Mouse (Mus musculus) intestine, embryonic 16.5 days (tissue): ENCODE measurements at regions not wholly inside any gene's neighbourhood (a gene's known extent, or its start where the extent isn't known, plus 50 kb on each side); places are given as distances from the start of the nearest gene placed in this dataset.

Experiments
- ATAC-seq: fragments of 200-750 bp; cut with Nextera tagmentation; 2 replicates; pipeline ENCODE4 v1.8.0; 2017; ENCODE audit warnings: moderate TSS enrichment, moderate library complexity
- H3K27ac ChIP-seq: fragments of 300-500 bp; sonication (generic); 2 replicates; pipeline ENCODE4 v1.5.1; 2014; ENCODE audit warnings: mild to moderate bottlenecking, low read length
- H3K27me3 ChIP-seq: fragments of 300-500 bp; sonication (generic); replicated peaks from 2 replicates; pipeline ENCODE4 v1.6.1; 2014; ENCODE audit warnings: low read length, control low read depth, mixed read lengths; ENCODE audit not compliant: control insufficient read depth, insufficient read depth
- H3K36me3 ChIP-seq: fragments of 300-500 bp; sonication (generic); 2 replicates; pipeline ENCODE4 v1.6.1; 2014; ENCODE audit warnings: low read length, control low read depth; ENCODE audit not compliant: control insufficient read depth, insufficient read depth
- H3K4me1 ChIP-seq: fragments of 300-500 bp; sonication (generic); 2 replicates; pipeline ENCODE4 v1.6.1; 2014; ENCODE audit warnings: low read length, control low read depth, mixed read lengths; ENCODE audit not compliant: control insufficient read depth, insufficient read depth
- H3K4me2 ChIP-seq: fragments of 300-500 bp; sonication (generic); 2 replicates; pipeline ENCODE4 v1.6.1; 2014; ENCODE audit warnings: low read depth, low read length, control low read depth
- H3K4me3 ChIP-seq: fragments of 300-500 bp; sonication (generic); 2 replicates; pipeline ENCODE4 v1.5.1; 2014; ENCODE audit warnings: mild to moderate bottlenecking, low read length
- H3K9ac ChIP-seq: fragments of 300-500 bp; sonication (generic); 2 replicates; pipeline ENCODE4 v1.6.1; 2014; ENCODE audit warnings: low read depth, low read length
- H3K9me3 ChIP-seq: fragments of 300-500 bp; sonication (generic); 2 replicates; pipeline ENCODE4 v1.6.1; 2016; ENCODE audit warnings: low read length, control low read depth; ENCODE audit not compliant: control insufficient read depth
- WGBS: fragments of 180-500 bp; shearing (Covaris S2); extraction: QIAGEN DNeasy Blood & Tissue Kit; methylation state at CpG from one replicate; pipeline ENCODE4 v1.1.7; 2014; 5-methylcytosine and 5-hydroxymethylcytosine counted together

GRCm38 (mm10) chr14:64591091-64591976 lies 487.2 kb downstream of the Prss52 start:
- H3K4me2 ChIP-seq, result no peak overlapping the region
- no peak overlapping the region for H3K9ac ChIP-seq
- 16% methylated on average over 14 of the region's 14 CpGs for WGBS
- peaks cover 14% of the 10 kb centered on the region for H3K4me1 ChIP-seq
- H3K36me3 ChIP-seq, result no peaks in the 10 kb centered on the region
- no peak for ATAC-seq
- H3K27ac ChIP-seq, result no peak overlapping the region
- H3K4me3 ChIP-seq, result no peak overlapping the region
- H3K27me3 ChIP-seq, result peaks cover 64% of the 10 kb centered on the region
- H3K9me3 ChIP-seq, result no peaks in the 10 kb centered on the region

GRCm38 (mm10) chr14:64592176-64592575 lies 488.1 kb downstream of the Prss52 start:
- Histone ChIP-seq H3K4me1 (peaks cover 10% of the 10 kb centered on the region), H3K9me3 (no peaks in the 10 kb centered on the region), H3K9ac (no peak overlapping the region), H3K4me3 (no peak overlapping the region), H3K27ac (no peak overlapping the region), H3K27me3 (peaks cover 56% of the 10 kb centered on the region), H3K36me3 (no peaks in the 10 kb centered on the region), H3K4me2 (no peak overlapping the region)
- no peak for ATAC-seq
- 57% methylated on average over 6 of the region's 6 CpGs for WGBS

GRCm38 (mm10) chr14:64592706-64593320 lies 488.7 kb downstream of the Prss52 start:
- no peak overlapping the region for H3K27ac ChIP-seq
- no peaks in the 10 kb centered on the region for H3K36me3 ChIP-seq
- ATAC-seq, result no peak
- no peaks in the 10 kb centered on the region for H3K9me3 ChIP-seq
- 68% methylated on average over 13 of the region's 13 CpGs for WGBS
- peaks cover 4% of the 10 kb centered on the region; the same call in 1 of the 2 replicates for H3K4me1 ChIP-seq
- H3K4me2 ChIP-seq, result no peak overlapping the region
- H3K4me3 ChIP-seq, result no peak overlapping the region
- H3K27me3 ChIP-seq, result peaks cover 50% of the 10 kb centered on the region
- no peak overlapping the region for H3K9ac ChIP-seq

GRCm38 (mm10) chr14:64593564-64593963 lies 489.5 kb downstream of the Prss52 start:
- Histone ChIP-seq H3K4me1 (0 out of 2 replicates have a peak, but pooled peaks cover 3% of the 10 kb centered on the region), H3K27ac (no peak overlapping the region), H3K27me3 (peaks cover 43% of the 10 kb centered on the region), H3K9me3 (no peaks in the 10 kb centered on the region), H3K4me2 (no peak overlapping the region), H3K9ac (no peak overlapping the region), H3K36me3 (no peaks in the 10 kb centered on the region), H3K4me3 (no peak overlapping the region)
- ATAC-seq, result no peak
- 41% methylated on average over 4 of the region's 4 CpGs for WGBS

- 56% methylated on average over 7 of the region's 7 CpGs for WGBS
- no peak for ATAC-seq
These were observed 490.0 kb downstream of the Prss52 start for GRCm38 (mm10) chr14:64594021-64594561.

GRCm38 (mm10) chr14:64594811-64595522 lies 490.9 kb downstream of the Prss52 start:
- no peak overlapping the region for H3K9ac ChIP-seq
- peaks cover 29% of the 10 kb centered on the region for H3K27me3 ChIP-seq
- H3K9me3 ChIP-seq, result no peaks in the 10 kb centered on the region
- 51% methylated on average over 10 of the region's 10 CpGs for WGBS
- no peak overlapping the region for H3K27ac ChIP-seq
- ATAC-seq, result no peak
- H3K4me3 ChIP-seq, result no peak overlapping the region
- no peak overlapping the region for H3K4me2 ChIP-seq
- H3K36me3 ChIP-seq, result no peaks in the 10 kb centered on the region
- H3K4me1 ChIP-seq, result 0 out of 2 replicates have a peak, but pooled peaks cover under 1% of the 10 kb centered on the region

More at GRCm38 (mm10) chr14:64594021-64594561, 490.0 kb downstream of the Prss52 start:
- Histone ChIP-seq H3K36me3 (no peaks in the 10 kb centered on the region), H3K9me3 (no peaks in the 10 kb centered on the region), H3K9ac (no peak overlapping the region), H3K27ac (no peak overlapping the region), H3K4me3 (no peak overlapping the region), H3K4me1 (0 out of 2 replicates have a peak, but pooled peaks cover 3% of the 10 kb centered on the region), H3K4me2 (no peak overlapping the region), H3K27me3 (peaks cover 38% of the 10 kb centered on the region)

- Histone ChIP-seq H3K36me3 (no peaks in the 10 kb centered on the region), H3K4me3 (no peak overlapping the region), H3K9ac (no peak overlapping the region), H3K27me3 (peaks cover 25% of the 10 kb centered on the region), H3K9me3 (no peaks in the 10 kb centered on the region), H3K4me1 (no peaks in the 10 kb centered on the region), H3K4me2 (no peak overlapping the region), H3K27ac (no peak overlapping the region)
- ATAC-seq, result no peak
- WGBS, result 50% methylated on average over 1 of the region's 1 CpGs
These were observed 491.4 kb downstream of the Prss52 start for GRCm38 (mm10) chr14:64595523-64595889.

- Histone ChIP-seq H3K9ac (no peak overlapping the region), H3K4me1 (no peaks in the 10 kb centered on the region), H3K36me3 (no peaks in the 10 kb centered on the region), H3K4me3 (no peak overlapping the region), H3K27me3 (peaks cover 21% of the 10 kb centered on the region), H3K4me2 (no peak overlapping the region), H3K27ac (no peak overlapping the region), H3K9me3 (no peaks in the 10 kb centered on the region)
- 81% methylated on average over 4 of the region's 4 CpGs for WGBS
- ATAC-seq, result no peak
These were observed 491.8 kb downstream of the Prss52 start for GRCm38 (mm10) chr14:64595891-64596290.

GRCm38 (mm10) chr14:64597218-64597617 lies 493.1 kb downstream of the Prss52 start:
- no peak for ATAC-seq
- Histone ChIP-seq H3K27me3 (peaks cover 9% of the 10 kb centered on the region), H3K9ac (no peak overlapping the region), H3K9me3 (no peaks in the 10 kb centered on the region), H3K27ac (no peak overlapping the region), H3K36me3 (no peaks in the 10 kb centered on the region), H3K4me3 (no peak overlapping the region), H3K4me2 (no peak overlapping the region), H3K4me1 (no peaks in the 10 kb centered on the region)
- WGBS, result 69% methylated on average over 8 of the region's 8 CpGs
